Mouse (Mus musculus) limb, embryonic 14.5 days (tissue): ENCODE data around the gene Tmem97. TPM values are rescaled to one million over a fixed set of nuclear protein-coding genes. Genes with fewer than 3 reads are reported as not detected.

Source experiments
- ATAC-seq: fragments of 200-750 bp; cut with Nextera tagmentation; 2 replicates; pipeline ENCODE4 v1.8.0; 2017; ENCODE audit warnings: low read depth, moderate number of reproducible peaks, moderate TSS enrichment; ENCODE audit not compliant: low FRiP score
- DNase-seq: peaks from one replicate; pipeline ENCODE4 v3.0.0-alpha.2; 2015; ENCODE audit warnings: low spot score
- H3K27ac ChIP-seq: fragments of 300-500 bp; sonication (generic); replicated peaks from 2 replicates; pipeline ENCODE4 v1.5.1; 2014; ENCODE audit warnings: low read depth, mild to moderate bottlenecking, low read length, moderate library complexity, mixed read lengths
- H3K27me3 ChIP-seq: fragments of 300-500 bp; sonication (generic); 2 replicates; pipeline ENCODE4 v1.6.1; 2014; ENCODE audit warnings: low read length, mixed read lengths; ENCODE audit not compliant: control insufficient read depth, insufficient read depth
- H3K36me3 ChIP-seq: fragments of 300-500 bp; sonication (generic); 2 replicates; pipeline ENCODE4 v1.6.1; 2014; ENCODE audit warnings: mild to moderate bottlenecking, low read length, moderate library complexity, mixed read lengths; ENCODE audit not compliant: control insufficient read depth, insufficient read depth
- H3K4me1 ChIP-seq: fragments of 300-500 bp; sonication (generic); 2 replicates; pipeline ENCODE4 v1.6.1; 2014; ENCODE audit warnings: antibody characterized with exemption, low read length, mixed read lengths; ENCODE audit not compliant: control insufficient read depth, insufficient read depth
- H3K4me2 ChIP-seq: fragments of 300-500 bp; sonication (generic); replicated peaks from 2 replicates; pipeline ENCODE4 v1.6.1; 2014; ENCODE audit warnings: low read depth, mild to moderate bottlenecking, low read length, moderate library complexity; ENCODE audit not compliant: severe bottlenecking
- H3K4me3 ChIP-seq: fragments of 300-500 bp; sonication (generic); replicated peaks from 2 replicates; pipeline ENCODE4 v1.5.1; 2014; ENCODE audit warnings: low read length
- H3K9ac ChIP-seq: fragments of 300-500 bp; sonication (generic); 2 replicates; pipeline ENCODE4 v1.6.1; 2014; ENCODE audit warnings: mild to moderate bottlenecking, low read depth, low read length, moderate library complexity; ENCODE audit not compliant: severe bottlenecking
- H3K9me3 ChIP-seq: fragments of 300-500 bp; sonication (generic); 2 replicates; pipeline ENCODE4 v1.6.1; 2016; ENCODE audit warnings: low read length; ENCODE audit not compliant: control insufficient read depth
- POLR2A ChIP-seq: fragments of 200-500 bp; IDR thresholded peaks from 2 replicates; pipeline ENCODE4 v1.8.0; 2012; ENCODE audit warnings: inconsistent platforms, mild to moderate bottlenecking, moderate library complexity, borderline replicate concordance; ENCODE audit not compliant: insufficient read depth, insufficient read length; ENCODE audit errors: extremely low read depth
- WGBS: fragments of 180-500 bp; shearing (Covaris S2); extraction: QIAGEN DNeasy Blood & Tissue Kit; methylation state at CpG from one replicate; pipeline ENCODE4 v1.1.7; 2014; 5-methylcytosine and 5-hydroxymethylcytosine counted together
- polyA plus RNA-seq, 2 experiments: library from polyadenylated mRNA; depleted of rRNA in 1 of 2; stranded (reverse) in 1 of 2; unstranded in 1 of 2; fragments of >200 nt; fragmentation: Nextera tagmentation in 1 of 2; extraction: Ambion mirVana in 1 of 2; gene quantifications; 2 replicates each; pipeline versions ENCODE4 v1.2.1 to v1.2.3; 2012 to 2014

The Tmem97 gene
- polyA plus RNA-seq, 2 experiments: 42.6 to 103 TPM

- no peaks in the 10 kb centered on the region for H3K4me1 ChIP-seq
- H3K27ac ChIP-seq: no peak overlapping the region
- no peaks in the 10 kb centered on the region for H3K9me3 ChIP-seq
- DNase-seq (no peak), ATAC-seq (no peak)
- peaks cover 94% of the 10 kb centered on the region for H3K36me3 ChIP-seq
- TF ChIP-seq POLR2A: no peak
- H3K9ac ChIP-seq: no peak overlapping the region
- no peaks in the 10 kb centered on the region for H3K27me3 ChIP-seq
- no peak overlapping the region for H3K4me3 ChIP-seq
- H3K4me2 ChIP-seq: no peak overlapping the region
- WGBS: 83% methylated on average over 3 of the region's 3 CpGs
Observed at GRCm38 (mm10) chr11:78521880-78522279, 28.7 kb downstream of the Tmem97 start.

DNA sequence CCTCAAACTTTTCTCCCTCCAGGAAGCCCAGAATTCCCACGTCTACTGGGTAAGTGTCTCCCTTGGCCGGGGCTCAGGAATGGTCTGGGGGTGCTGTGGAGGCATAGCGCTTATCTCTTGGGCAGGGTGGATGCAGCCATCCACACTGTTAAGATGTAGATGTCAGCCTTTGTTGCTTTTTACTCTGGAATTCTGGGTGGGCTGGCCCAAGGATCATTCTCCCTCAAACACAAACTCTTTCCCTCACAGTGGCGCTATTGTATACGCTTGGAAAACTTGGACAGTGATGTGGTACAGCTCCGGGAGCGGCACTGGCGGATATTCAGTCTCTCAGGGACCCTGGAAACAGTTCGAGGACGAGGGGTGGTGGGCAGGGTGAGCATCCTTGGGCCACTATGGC is 31.6 kb downstream of the Tmem97 start:
- Histone ChIP-seq H3K4me3 (no peak overlapping the region), H3K9me3 (no peaks in the 10 kb centered on the region), H3K36me3 (peaks cover 93% of the 10 kb centered on the region), H3K27me3 (no peaks in the 10 kb centered on the region), H3K4me2 (no peak overlapping the region), H3K9ac (no peak overlapping the region), H3K27ac (no peak overlapping the region), H3K4me1 (no peaks in the 10 kb centered on the region)
- WGBS: 94% methylated on average over 10 of the region's 10 CpGs
- DNase-seq (no peak), ATAC-seq (no peak)
- TF ChIP-seq POLR2A: no peak

DNA sequence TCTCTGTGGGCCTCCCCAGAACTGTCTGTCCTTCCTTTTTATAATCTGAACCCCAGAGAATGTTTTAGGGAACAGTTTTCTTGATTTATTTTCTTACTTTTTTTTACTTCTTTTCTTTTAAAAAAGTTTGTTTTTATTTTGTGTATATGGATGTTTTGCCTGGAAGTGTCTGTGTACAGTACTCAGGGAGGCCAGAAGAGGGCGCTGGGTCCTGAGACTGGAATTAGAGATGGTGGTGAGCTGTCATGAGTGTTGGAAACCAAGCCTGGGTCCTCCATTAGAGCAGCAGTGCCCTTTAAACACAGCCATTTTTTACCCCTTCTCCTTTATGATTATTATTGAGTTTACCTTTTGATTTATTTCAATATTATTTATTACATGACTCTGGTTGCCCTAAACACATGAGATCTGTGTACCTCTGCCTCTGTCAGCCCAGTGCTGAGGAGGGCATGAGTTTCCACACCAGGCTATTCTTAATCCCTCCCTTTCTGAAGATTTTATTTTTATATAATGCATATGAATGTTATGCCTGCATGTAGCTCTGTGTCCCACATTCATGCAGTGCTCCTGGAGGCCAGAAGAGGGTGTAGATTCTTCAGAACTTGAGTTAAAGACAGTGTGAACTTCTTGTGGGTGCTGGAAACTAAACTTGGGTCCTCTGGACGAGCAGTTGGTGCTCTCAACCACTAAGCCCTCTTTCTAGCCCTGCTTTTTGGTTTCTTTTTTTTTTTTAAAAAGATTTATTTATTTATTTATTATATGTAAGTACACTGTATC is 34.8 kb downstream of the Tmem97 start:
- ATAC-seq (no peak), DNase-seq (no peak)
- 64% methylated on average over 2 of the region's 2 CpGs for WGBS
- Histone ChIP-seq H3K9ac (no peak overlapping the region), H3K4me3 (no peak overlapping the region), H3K4me1 (peaks cover 5% of the 10 kb centered on the region), H3K4me2 (no peak overlapping the region), H3K27ac (no peak overlapping the region), H3K9me3 (no peaks in the 10 kb centered on the region), H3K36me3 (peaks cover 65% of the 10 kb centered on the region), H3K27me3 (no peaks in the 10 kb centered on the region)
- no peak for TF ChIP-seq POLR2A

- no peaks in the 10 kb centered on the region for H3K9me3 ChIP-seq
- no peaks in the 10 kb centered on the region for H3K27me3 ChIP-seq
- no peak for TF ChIP-seq POLR2A
- ATAC-seq (no peak), DNase-seq (no peak)
- H3K4me1 ChIP-seq: peaks cover 5% of the 10 kb centered on the region
- peak overlapping the region; percentile 89 for H3K9ac ChIP-seq
- H3K36me3 ChIP-seq: peaks cover 50% of the 10 kb centered on the region
- no peak overlapping the region for H3K27ac ChIP-seq
- peak overlapping the region; percentile 76 for H3K4me2 ChIP-seq
- H3K4me3 ChIP-seq: peak overlapping the region; percentile 78
- WGBS: 76% methylated on average over 3 of the region's 3 CpGs
Observed at GRCm38 (mm10) chr11:78513106-78513790, 37.3 kb downstream of the Tmem97 start.

- H3K27ac ChIP-seq: peak within 1 kb of the TSS; percentile 84
- peak; percentile 94 for TF ChIP-seq POLR2A
- H3K4me1 ChIP-seq: peaks cover 5% of the 10 kb centered on the region
- H3K36me3 ChIP-seq: peaks cover 50% of the 10 kb centered on the region
- H3K9me3 ChIP-seq: no peaks in the 10 kb centered on the region
- peak; percentile 88 for DNase-seq
- peak within 1 kb of the TSS; percentile 78 for H3K4me3 ChIP-seq
- H3K9ac ChIP-seq: peak within 1 kb of the TSS; percentile 89
- H3K4me2 ChIP-seq: peak within 1 kb of the TSS; percentile 76
- peak; percentile 96 for ATAC-seq
- H3K27me3 ChIP-seq: no peaks in the 10 kb centered on the region
- WGBS: 1% methylated on average over 40 of the region's 67 CpGs
Observed at GRCm38 (mm10) chr11:78512025-78512957, 38.3 kb downstream of the Tmem97 start, which contains the start of the genes Tmem199 and Poldip2. Tmem199 (minus strand) TSS chr11:78512172. Poldip2 (plus strand) TSS chr11:78512193.
